Mouse (Mus musculus): ENCODE data around the gene Syt8. TPM values are rescaled to one million over a fixed set of nuclear protein-coding genes. Genes with fewer than 3 reads are reported as not detected.
A peak's percentile ranks its signal among the peaks of the same experiment; 100 is the strongest.

The Syt8 gene
- polyA plus RNA-seq, 1 experiment from 2014 or later, result not detected

DNA sequence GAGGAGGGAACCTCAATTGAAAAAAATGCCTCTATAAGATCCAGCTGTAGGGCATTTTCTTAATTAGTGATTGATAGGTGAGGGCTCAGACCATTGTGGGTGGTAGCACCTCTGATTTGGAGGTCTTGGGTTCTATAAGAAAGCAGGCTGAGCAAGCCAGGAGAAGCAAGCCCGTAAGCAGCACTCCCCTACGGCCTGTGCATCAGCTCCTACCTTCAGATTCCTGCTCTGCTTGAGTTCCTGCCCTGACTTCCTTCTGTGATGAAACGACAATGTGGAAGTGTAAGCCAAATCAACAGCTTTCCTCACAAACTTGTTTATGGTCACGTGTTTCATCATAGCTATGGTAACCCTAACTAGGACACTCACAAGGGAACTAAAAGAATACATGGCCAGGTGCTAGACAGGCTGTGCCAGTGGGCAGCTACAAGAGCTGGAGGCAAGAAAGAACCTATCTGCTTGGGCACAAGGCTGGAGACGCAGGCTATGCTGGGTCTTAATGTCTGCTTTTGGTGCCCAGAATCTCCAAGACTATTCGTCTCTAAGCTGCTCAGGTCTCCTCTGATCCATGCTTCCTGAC, 14.5 kb downstream of the Syt8 start:
- WGBS (ENCODE audit: insufficient replicate concordance), result 50% methylated on average over 6 of the region's 6 CpGs
- H3K9me3 ChIP-seq (replicated peaks), result no peaks in the 10 kb centered on the region
- no peaks in the 10 kb centered on the region for H3K36me3 ChIP-seq
- H3K9ac ChIP-seq, result no peak overlapping the region
- H3K4me1 ChIP-seq, result no peaks in the 10 kb centered on the region
- no peak for ATAC-seq
- no peak overlapping the region for H3K4me2 ChIP-seq
- H3K4me3 ChIP-seq, result no peak overlapping the region
- H3K27ac ChIP-seq, result no peak overlapping the region
- no peaks in the 10 kb centered on the region for H3K27me3 ChIP-seq (replicated peaks)

DNA sequence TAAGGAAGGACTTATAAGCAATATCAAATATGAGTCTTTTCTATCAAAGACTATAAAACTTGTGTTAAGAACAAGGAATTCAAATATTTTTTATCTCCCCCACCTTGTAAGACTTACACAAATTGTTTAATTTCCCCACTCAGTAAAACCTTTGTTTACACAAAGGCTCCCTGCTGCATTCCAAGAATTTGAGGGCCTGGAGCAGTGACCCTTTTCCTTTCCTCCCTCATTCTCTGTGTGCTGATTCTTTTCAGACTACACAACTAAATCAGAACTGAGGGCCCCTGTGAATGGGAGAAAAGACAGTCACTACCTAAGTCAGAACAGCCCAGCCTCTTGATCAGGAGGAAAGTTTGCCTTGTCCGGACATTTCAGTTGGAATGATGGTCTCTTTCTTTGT, 20.1 kb downstream of the Syt8 start:
- WGBS (ENCODE audit: insufficient replicate concordance), result 62% methylated on average over 1 of the region's 1 CpGs
- no peak for ATAC-seq
- Histone ChIP-seq H3K4me1 (peaks cover 21% of the 10 kb centered on the region), H3K4me3 (no peak overlapping the region), H3K36me3 (no peaks in the 10 kb centered on the region), H3K9me3 (replicated peaks) (no peaks in the 10 kb centered on the region), H3K27me3 (replicated peaks) (0 out of 2 replicates have a peak, but pooled peaks cover 3% of the 10 kb centered on the region), H3K9ac (no peak overlapping the region), H3K4me2 (no peak overlapping the region), H3K27ac (peak overlapping the region; percentile 61; the same call in 1 of the 2 replicates)

DNA sequence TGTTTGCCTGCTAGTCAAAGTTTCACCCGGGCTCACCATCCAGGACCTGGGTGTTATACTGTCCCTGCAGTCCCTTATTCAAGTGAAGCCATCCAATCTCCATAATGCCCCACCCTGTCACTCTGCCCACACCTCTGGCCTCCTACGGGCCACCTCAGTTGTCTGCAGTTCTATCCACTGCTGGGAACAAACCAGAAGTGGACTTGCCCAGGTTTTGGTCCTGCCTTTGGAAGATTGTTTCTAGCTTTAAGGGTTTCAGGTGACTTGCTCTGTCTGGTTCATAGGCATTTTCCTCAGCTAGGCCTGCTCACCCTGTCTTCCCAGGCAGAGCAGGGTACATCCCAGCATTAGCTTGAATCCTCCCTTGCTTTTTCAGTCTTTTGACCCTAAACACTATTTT, 20.6 kb downstream of the Syt8 start:
- WGBS (ENCODE audit: insufficient replicate concordance), result 57% methylated on average over 2 of the region's 2 CpGs
- no peak overlapping the region for H3K4me3 ChIP-seq
- no peaks in the 10 kb centered on the region for H3K36me3 ChIP-seq
- peaks cover 21% of the 10 kb centered on the region for H3K4me1 ChIP-seq
- H3K27me3 ChIP-seq (replicated peaks), result 0 out of 2 replicates have a peak, but pooled peaks cover 3% of the 10 kb centered on the region
- H3K9ac ChIP-seq, result no peak overlapping the region
- H3K9me3 ChIP-seq (replicated peaks), result no peaks in the 10 kb centered on the region
- ATAC-seq, result no peak
- H3K27ac ChIP-seq, result peak overlapping the region; percentile 61
- no peak overlapping the region for H3K4me2 ChIP-seq

DNA sequence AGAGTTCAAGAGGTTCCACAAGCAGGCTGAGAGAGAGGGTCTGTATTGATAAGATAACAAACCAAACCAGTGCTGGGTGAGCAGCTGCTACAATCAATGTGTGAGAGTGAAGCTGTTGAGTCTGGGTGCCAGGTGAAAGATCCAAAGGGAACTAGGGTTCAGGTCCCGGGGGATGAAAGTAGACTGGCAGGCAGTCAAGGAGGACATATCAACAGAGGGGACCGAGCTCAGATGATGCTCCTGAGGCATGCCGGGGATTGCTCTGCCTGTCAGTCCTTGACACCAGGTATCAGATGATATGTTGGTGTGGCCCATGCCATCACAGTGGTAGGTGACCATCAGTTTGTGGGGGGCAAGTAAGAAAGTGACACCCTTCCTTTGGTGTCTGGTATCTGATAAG, 22.2 kb downstream of the Syt8 start:
- no peak overlapping the region for H3K27ac ChIP-seq
- ATAC-seq, result no peak
- H3K9ac ChIP-seq, result no peak overlapping the region
- H3K9me3 ChIP-seq (replicated peaks), result no peaks in the 10 kb centered on the region
- no peak overlapping the region for H3K4me2 ChIP-seq
- H3K4me3 ChIP-seq, result no peak overlapping the region
- peaks cover 24% of the 10 kb centered on the region for H3K4me1 ChIP-seq
- no peaks in the 10 kb centered on the region for H3K36me3 ChIP-seq
- 0 out of 2 replicates have a peak, but pooled peaks cover 3% of the 10 kb centered on the region for H3K27me3 ChIP-seq (replicated peaks)
- 36% methylated on average over 3 of the region's 3 CpGs for whole genome bisulfite sequencing (ENCODE audit: insufficient replicate concordance)

DNA sequence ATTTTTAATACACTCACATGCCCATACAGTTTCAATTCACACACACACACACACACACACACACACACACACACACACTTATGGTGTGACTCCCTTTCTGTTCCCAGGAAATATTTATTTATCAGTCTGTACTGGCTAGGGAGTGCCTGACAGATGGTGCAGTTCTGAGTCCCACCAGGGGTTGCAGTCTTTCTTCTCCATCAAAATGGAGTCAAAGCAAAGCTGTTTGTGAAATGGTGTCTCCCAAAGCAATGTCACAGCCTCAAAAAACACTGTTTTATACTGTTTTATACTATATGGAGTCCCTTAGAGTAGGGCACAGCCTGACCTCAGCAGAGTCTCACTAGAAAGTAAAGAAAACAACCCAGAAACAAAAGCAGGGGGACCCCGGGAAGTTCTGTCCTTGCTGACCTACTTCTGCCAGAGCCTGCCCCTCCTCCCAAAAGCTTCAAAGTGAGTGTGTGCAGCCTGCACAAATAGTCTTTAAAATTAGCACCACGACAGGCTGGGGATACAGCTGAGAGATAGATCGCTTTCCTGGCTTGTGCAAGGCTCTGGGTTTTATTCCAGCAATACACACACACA, 22.7 kb downstream of the Syt8 start:
- Histone ChIP-seq H3K4me2 (no peak overlapping the region), H3K27ac (peak overlapping the region; percentile 71)

DNA sequence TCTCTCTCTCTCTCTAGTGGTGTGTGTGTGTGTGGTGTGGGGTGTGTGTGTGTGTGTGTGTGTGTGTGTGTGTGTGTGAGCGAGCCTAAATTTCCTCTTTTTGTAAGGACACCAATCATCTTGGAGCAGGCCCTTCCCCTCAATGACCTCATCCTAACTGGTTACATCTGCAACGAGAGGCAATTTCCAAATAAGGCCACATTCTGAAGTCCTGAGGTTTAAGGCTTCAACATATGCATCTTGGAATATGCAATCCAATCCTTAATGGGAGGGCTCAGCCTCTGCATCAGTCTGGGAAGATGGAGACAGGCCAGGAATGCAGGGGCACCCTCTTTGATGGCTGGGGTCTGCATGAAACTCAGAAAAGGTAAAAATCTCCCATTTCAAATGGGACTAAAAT, 23.4 kb downstream of the Syt8 start:
- WGBS (ENCODE audit: insufficient replicate concordance), result 25% methylated on average over 2 of the region's 2 CpGs
- Histone ChIP-seq H3K9ac (no peak overlapping the region), H3K4me2 (no peak overlapping the region), H3K9me3 (replicated peaks) (no peaks in the 10 kb centered on the region), H3K36me3 (no peaks in the 10 kb centered on the region), H3K27me3 (replicated peaks) (peaks cover 12% of the 10 kb centered on the region; the same call in 1 of the 2 replicates), H3K27ac (peak overlapping the region; percentile 71; the same call in 1 of the 2 replicates), H3K4me1 (peaks cover 24% of the 10 kb centered on the region), H3K4me3 (no peak overlapping the region)
- no peak for ATAC-seq

More for the DNA sequence above, 22.7 kb downstream of the Syt8 start:
- Histone ChIP-seq H3K9ac (no peak overlapping the region), H3K4me3 (no peak overlapping the region), H3K9me3 (replicated peaks) (no peaks in the 10 kb centered on the region), H3K36me3 (no peaks in the 10 kb centered on the region), H3K4me1 (peaks cover 24% of the 10 kb centered on the region), H3K27me3 (replicated peaks) (peaks cover 8% of the 10 kb centered on the region; the same call in 1 of the 2 replicates)
- no peak for ATAC-seq
- 21% methylated on average over 3 of the region's 3 CpGs for WGBS (ENCODE audit: insufficient replicate concordance)

DNA sequence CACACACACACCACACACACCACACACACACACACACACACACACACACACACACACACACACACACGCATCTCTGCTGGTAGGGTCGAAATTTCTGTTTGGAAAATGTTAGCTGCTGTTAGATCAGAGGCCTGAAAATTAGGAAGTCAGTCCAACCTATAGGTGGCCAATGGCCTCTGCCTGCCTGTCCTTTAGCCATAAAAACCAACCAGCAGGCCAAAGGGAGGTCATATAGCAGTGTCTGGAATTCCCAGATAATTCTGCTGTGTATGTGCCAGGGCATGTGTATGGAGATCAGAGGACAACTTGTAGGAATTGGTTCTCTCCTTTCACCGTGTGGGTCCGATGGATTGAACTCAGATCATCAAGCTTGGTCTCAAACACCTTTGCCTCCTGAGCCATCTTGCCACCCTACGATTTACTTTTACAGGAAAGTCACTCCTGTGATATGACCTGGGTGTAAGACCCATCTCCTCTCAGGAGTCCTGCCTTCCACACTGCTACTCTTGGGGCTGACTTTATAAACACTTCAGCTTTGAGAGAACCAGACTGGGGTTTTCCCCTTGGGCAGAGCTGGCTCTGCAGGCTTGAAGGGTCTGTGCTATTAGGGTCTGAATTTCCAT, 24.1 kb downstream of the Syt8 start:
- Histone ChIP-seq H3K27ac (peak overlapping the region; percentile 59; the same call in 1 of the 2 replicates), H3K27me3 (replicated peaks) (peaks cover 12% of the 10 kb centered on the region; the same call in 1 of the 2 replicates), H3K36me3 (no peaks in the 10 kb centered on the region), H3K9me3 (replicated peaks) (no peaks in the 10 kb centered on the region), H3K4me3 (no peak overlapping the region), H3K4me2 (no peak overlapping the region), H3K9ac (no peak overlapping the region), H3K4me1 (peaks cover 24% of the 10 kb centered on the region)
- 68% methylated on average over 5 of the region's 5 CpGs for WGBS (ENCODE audit: insufficient replicate concordance)
- ATAC-seq, result no peak

DNA sequence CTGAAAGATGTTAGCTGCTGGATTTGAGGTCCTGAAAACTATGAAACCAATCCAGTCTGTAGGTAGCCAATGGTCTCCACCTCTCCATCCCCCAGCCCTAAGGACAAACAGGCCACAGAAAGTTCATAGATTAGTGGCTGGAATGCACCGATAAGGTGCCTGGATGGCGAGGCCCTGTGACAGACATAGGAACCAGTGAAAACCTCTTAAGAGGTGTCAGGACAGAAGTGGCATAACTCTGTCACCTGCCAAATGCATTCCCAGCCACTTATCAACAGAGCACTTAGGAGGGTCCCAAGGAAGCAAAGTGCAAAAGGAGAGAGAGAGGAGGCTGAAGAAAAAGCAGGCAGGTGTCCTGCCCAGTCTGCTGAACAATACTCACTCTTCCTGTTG, 24.6 kb downstream of the Syt8 start:
- no peak overlapping the region for H3K9ac ChIP-seq
- peaks cover 12% of the 10 kb centered on the region; the same call in 1 of the 2 replicates for H3K27me3 ChIP-seq (replicated peaks)
- no peak overlapping the region; the same call in 1 of the 2 replicates for H3K27ac ChIP-seq
- WGBS (ENCODE audit: insufficient replicate concordance), result 31% methylated on average over 2 of the region's 2 CpGs
- ATAC-seq, result no peak
- H3K36me3 ChIP-seq, result no peaks in the 10 kb centered on the region
- no peak overlapping the region for H3K4me2 ChIP-seq
- H3K9me3 ChIP-seq (replicated peaks), result no peaks in the 10 kb centered on the region
- H3K4me1 ChIP-seq, result peaks cover 24% of the 10 kb centered on the region
- H3K4me3 ChIP-seq, result no peak overlapping the region

DNA sequence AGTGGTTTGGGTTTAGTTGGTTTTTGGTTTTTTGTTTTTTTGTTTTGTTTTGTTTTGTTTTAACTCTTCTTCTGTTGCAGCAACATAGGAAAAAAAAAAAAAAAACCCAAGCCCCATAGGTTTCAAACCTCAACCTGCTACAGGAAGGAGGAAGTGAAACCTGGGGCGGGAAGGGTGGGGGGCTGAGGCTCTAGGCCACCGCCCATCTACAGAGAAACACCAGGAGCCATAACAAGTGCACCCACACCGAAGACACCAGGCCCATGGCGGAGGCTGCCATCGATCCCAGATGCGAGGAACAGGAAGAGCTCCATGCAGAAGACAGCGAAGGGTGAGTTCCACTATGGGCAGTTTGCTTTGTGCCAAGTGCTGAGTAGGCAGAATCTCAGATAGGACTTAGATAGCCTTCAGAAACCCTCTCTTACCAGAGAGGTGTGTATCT, 26.0 kb downstream of the Syt8 start, which contains the start of gene Lsp1:
Gene Lsp1 (plus strand): TSS at position 174 of the 442 bp plus-strand sequence.
- H3K9ac ChIP-seq, result no peak within 1 kb of the TSS
- H3K27ac ChIP-seq, result no peak within 1 kb of the TSS

DNA sequence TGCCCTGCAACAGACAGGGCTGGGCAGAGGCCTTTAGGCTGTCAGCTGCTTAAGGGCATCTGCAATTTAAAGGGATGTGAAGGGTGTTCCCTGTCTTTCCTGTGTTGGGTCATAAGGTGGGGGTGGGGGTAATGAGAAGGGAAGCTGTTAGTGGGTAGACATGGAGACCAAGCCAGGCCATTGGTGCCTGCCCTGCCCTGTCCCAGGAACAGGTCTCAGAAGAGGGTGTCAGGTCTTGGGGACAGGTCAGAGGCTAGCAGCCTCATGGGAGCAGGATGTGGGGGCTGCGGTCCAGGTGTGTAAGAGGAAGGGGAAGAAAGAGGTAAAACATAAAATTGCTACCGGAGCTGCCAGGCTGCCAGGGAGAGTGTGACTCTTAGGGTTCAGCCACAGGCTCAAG, 26.8 kb downstream of the Syt8 start:
- H3K9ac ChIP-seq, result no peak overlapping the region
- WGBS (ENCODE audit: insufficient replicate concordance), result 66% methylated on average over 2 of the region's 2 CpGs
- no peak for ATAC-seq
- no peaks in the 10 kb centered on the region for H3K9me3 ChIP-seq (replicated peaks)
- H3K27me3 ChIP-seq (replicated peaks), result peaks cover 15% of the 10 kb centered on the region; the same call in 1 of the 2 replicates
- peaks cover 19% of the 10 kb centered on the region for H3K4me1 ChIP-seq
- no peak overlapping the region for H3K4me3 ChIP-seq
- no peak overlapping the region for H3K27ac ChIP-seq
- peak overlapping the region; percentile 22 for H3K4me2 ChIP-seq
- no peaks in the 10 kb centered on the region for H3K36me3 ChIP-seq

More for the DNA sequence above, 26.0 kb downstream of the Syt8 start, which contains the start of gene Lsp1:
- WGBS (ENCODE audit: insufficient replicate concordance), result 56% methylated on average over 7 of the region's 7 CpGs
- H3K4me3 ChIP-seq, result peak within 1 kb of the TSS; percentile 7; the same call in 1 of the 2 replicates
- peaks cover 19% of the 10 kb centered on the region; the same call in 1 of the 2 replicates for H3K27me3 ChIP-seq (replicated peaks)
- H3K4me2 ChIP-seq, result peak within 1 kb of the TSS; percentile 22; the same call in 1 of the 2 replicates
- H3K9me3 ChIP-seq (replicated peaks), result no peaks in the 10 kb centered on the region
- ATAC-seq, result no peak
- peaks cover 24% of the 10 kb centered on the region for H3K4me1 ChIP-seq
- no peaks in the 10 kb centered on the region for H3K36me3 ChIP-seq

DNA sequence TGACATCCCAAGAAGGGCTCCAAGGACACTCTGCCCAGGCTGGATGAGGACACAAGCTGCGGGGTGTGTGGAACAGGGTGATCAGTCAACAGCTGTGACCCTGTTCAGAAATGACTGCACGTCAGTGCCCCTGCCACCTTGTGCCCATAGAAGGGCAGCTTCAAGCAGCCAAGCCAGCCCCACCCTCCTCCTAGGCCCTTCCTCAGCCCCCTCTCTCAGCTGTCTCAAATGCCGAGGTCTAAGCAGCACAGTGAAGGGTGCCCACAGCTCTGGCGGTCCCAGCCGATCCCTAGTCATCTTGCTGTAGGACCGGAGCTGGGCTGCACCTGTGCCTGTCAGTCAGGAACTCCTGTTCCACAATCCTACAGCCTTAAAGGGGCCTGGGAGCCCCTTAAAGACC, 27.5 kb downstream of the Syt8 start:
- H3K36me3 ChIP-seq, result no peaks in the 10 kb centered on the region
- WGBS (ENCODE audit: insufficient replicate concordance), result 74% methylated on average over 6 of the region's 6 CpGs
- peaks cover 12% of the 10 kb centered on the region for H3K4me1 ChIP-seq
- H3K27me3 ChIP-seq (replicated peaks), result peaks cover 15% of the 10 kb centered on the region; the same call in 1 of the 2 replicates
- no peaks in the 10 kb centered on the region for H3K9me3 ChIP-seq (replicated peaks)
- no peak overlapping the region for H3K27ac ChIP-seq
- H3K9ac ChIP-seq, result no peak overlapping the region
- no peak overlapping the region for H3K4me3 ChIP-seq
- no peak for ATAC-seq
- peak overlapping the region; percentile 22; the same call in 1 of the 2 replicates for H3K4me2 ChIP-seq

DNA sequence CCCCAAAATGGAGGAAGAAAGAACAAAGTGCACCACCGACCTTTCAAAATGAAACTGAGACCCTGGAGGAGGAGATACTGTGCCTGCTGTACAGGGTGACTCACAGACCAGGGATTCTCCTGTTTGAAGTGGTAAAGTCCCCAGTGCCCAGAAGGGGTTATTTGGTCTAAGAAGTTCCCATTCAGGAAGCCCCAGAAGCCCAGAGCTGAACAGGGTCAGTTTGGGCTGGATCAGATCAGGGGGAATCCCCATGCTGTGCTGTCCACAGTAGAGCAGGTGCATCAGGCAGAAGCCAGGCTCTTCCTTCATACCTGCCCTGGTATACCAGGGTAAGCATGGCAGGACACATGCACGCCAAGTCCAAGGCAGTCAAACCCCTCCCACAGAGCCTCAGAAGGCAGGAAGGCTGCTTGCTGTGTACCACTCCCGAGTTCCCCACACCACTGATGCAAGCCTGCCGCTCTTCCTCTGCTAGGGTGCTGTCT, 28.0 kb downstream of the Syt8 start:
- Histone ChIP-seq H3K27me3 (replicated peaks) (peaks cover 15% of the 10 kb centered on the region; the same call in 1 of the 2 replicates), H3K27ac (no peak overlapping the region), H3K9me3 (replicated peaks) (no peaks in the 10 kb centered on the region), H3K4me3 (no peak overlapping the region), H3K36me3 (no peaks in the 10 kb centered on the region), H3K4me1 (peaks cover 12% of the 10 kb centered on the region), H3K4me2 (peak overlapping the region; percentile 22; the same call in 1 of the 2 replicates), H3K9ac (no peak overlapping the region)
- WGBS (ENCODE audit: insufficient replicate concordance), result 42% methylated on average over 4 of the region's 4 CpGs
- no peak for ATAC-seq
